Mouse (Mus musculus) kidney, embryonic 15.5 days (tissue): ENCODE data around the gene Alg5. TPM values are rescaled to one million over a fixed set of nuclear protein-coding genes. Genes with fewer than 3 reads are reported as not detected.
"Not testable (repeated sequence)": the region's sequence is repeated elsewhere in the genome, so short reads cannot be mapped to it uniquely, and the experiment has no call there.

Experiments used
- ATAC-seq: fragments of 200-750 bp; cut with Nextera tagmentation; replicated peaks from 2 replicates; pipeline ENCODE4 v1.8.0; 2017; ENCODE audit warnings: moderate TSS enrichment; ENCODE audit not compliant: low FRiP score
- H3K27ac ChIP-seq: fragments of 300-500 bp; sonication (generic); 2 replicates; pipeline ENCODE4 v1.5.1; 2015; ENCODE audit warnings: mild to moderate bottlenecking, inconsistent platforms
- H3K27me3 ChIP-seq: fragments of 300-500 bp; sonication (generic); 2 replicates; pipeline ENCODE4 v1.6.1; 2015; ENCODE audit warnings: inconsistent platforms
- H3K36me3 ChIP-seq: fragments of 300-500 bp; sonication (generic); 2 replicates; pipeline ENCODE4 v1.6.1; 2015; ENCODE audit warnings: inconsistent platforms
- H3K4me1 ChIP-seq: fragments of 300-500 bp; sonication (generic); 2 replicates; pipeline ENCODE4 v1.6.1; 2015; ENCODE audit warnings: inconsistent platforms
- H3K4me2 ChIP-seq: fragments of 300-500 bp; sonication (generic); 2 replicates; pipeline ENCODE4 v1.6.1; 2015; ENCODE audit warnings: moderate library complexity, mild to moderate bottlenecking, inconsistent platforms
- H3K4me3 ChIP-seq: fragments of 300-500 bp; sonication (generic); replicated peaks from 2 replicates; pipeline ENCODE4 v1.5.1; 2015; ENCODE audit warnings: mild to moderate bottlenecking, inconsistent platforms
- H3K9ac ChIP-seq: fragments of 300-500 bp; sonication (generic); 2 replicates; pipeline ENCODE4 v1.6.1; 2015; ENCODE audit warnings: mild to moderate bottlenecking, inconsistent platforms
- H3K9me3 ChIP-seq: fragments of 300-500 bp; sonication (generic); replicated peaks from 2 replicates; pipeline ENCODE4 v1.6.1; 2016; ENCODE audit warnings: inconsistent platforms
- WGBS: fragments of 180-500 bp; shearing (Covaris S2); methylation state at CpG from one replicate; pipeline ENCODE4 v1.1.7; 2015; ENCODE audit warnings: mixed read lengths; 5-methylcytosine and 5-hydroxymethylcytosine counted together
- polyA plus RNA-seq: library from polyadenylated mRNA; unstranded; fragments of >200 nt; fragmentation: Nextera tagmentation; extraction: Ambion mirVana; gene quantifications from 2 replicates; pipeline ENCODE4 v1.2.1, GENCODE M21; 2015

Gene Alg5
- polyA plus RNA-seq, 1 experiment from 2014 or later = 59.7 TPM

DNA sequence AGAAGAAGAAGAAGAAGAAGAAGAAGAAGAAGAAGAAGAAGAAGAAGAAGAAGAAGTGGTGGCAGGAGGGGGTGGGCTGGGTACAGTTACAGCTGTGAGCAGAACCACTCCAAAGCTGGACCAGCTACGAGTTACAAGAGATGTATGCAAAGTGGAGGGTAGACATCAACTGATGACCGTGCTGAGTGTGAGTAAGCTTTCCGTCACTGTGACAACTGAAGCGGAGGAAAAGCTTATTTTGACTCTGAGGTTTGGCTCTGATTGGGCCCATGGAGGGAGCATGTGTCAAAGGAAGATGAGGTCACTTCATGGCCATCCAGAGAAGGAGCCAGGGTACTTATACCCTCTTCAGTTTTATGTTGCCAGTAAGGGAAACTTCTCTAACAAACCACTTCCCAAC, 18.1 kb downstream of the Alg5 start:
- Histone ChIP-seq H3K4me2 (no peak overlapping the region), H3K36me3 (peaks cover 32% of the 10 kb centered on the region), H3K9me3 (no peaks in the 10 kb centered on the region), H3K27ac (no peak overlapping the region), H3K4me3 (no peak overlapping the region), H3K9ac (no peak overlapping the region), H3K27me3 (peaks cover 3% of the 10 kb centered on the region; the same call in 1 of the 2 replicates), H3K4me1 (peaks cover 30% of the 10 kb centered on the region)
- WGBS = 68% methylated on average over 4 of the region's 4 CpGs
- ATAC-seq = no peak

DNA sequence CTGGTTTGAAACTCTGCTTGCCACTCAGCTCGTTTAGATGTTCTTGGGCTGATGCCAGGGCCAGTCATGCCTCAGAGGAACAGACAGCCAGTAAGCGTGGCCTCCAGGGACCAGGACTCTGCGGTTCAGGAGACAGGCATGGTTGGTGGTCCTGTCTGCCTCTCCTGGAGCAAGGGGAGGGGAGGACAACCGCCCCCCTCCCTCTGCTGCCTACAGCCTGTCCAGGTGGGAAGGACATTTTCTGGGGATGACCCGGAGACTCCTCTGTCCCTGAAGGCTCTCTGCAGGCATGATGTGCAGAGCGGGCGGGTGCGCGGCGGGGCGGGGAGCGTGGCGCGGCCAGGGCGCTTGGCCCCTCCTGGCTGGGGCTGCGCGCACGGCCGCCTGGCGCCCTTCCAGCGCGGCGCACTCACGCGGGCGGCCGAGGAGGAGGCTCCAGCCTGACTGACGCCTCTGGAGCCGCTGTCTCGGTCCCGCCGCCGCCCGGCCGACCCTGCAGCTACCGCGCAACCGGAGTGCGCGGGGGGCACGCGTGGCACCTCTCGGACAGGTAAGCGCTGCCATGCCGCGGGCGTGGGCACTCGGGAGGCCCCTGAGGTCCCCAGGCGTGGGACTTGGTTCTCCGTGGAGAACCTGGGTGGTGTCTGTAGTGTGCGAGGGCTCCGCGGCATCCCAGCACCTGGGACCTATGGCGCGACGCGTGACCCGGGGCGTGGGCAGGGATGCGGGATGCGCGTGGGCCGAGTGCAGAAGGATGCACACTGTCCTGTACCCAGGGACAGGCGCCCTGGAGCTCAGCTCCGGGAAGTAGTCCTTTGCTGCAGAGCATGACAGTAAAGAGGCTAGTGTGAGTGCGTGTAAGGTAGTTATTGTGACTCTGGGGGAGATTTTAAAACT, 20.1 kb downstream of the Alg5 start, which contains the start of gene Smad9:
Smad9 (plus strand) TSS at position 438 of the 897 bp plus-strand sequence.
- peak within 1 kb of the TSS; percentile 77 for H3K4me3 ChIP-seq
- H3K36me3 ChIP-seq = peaks cover 12% of the 10 kb centered on the region
- under 1% methylated on average over 65 of the region's 66 CpGs for WGBS
- H3K9ac ChIP-seq = peak within 1 kb of the TSS; percentile 67
- H3K27ac ChIP-seq = peak within 1 kb of the TSS; percentile 91
- no peaks in the 10 kb centered on the region for H3K9me3 ChIP-seq
- peak within 1 kb of the TSS; percentile 100 for H3K4me2 ChIP-seq
- peak; percentile 93 for ATAC-seq
- peaks cover 3% of the 10 kb centered on the region; the same call in 1 of the 2 replicates for H3K27me3 ChIP-seq
- peaks cover 30% of the 10 kb centered on the region for H3K4me1 ChIP-seq

DNA sequence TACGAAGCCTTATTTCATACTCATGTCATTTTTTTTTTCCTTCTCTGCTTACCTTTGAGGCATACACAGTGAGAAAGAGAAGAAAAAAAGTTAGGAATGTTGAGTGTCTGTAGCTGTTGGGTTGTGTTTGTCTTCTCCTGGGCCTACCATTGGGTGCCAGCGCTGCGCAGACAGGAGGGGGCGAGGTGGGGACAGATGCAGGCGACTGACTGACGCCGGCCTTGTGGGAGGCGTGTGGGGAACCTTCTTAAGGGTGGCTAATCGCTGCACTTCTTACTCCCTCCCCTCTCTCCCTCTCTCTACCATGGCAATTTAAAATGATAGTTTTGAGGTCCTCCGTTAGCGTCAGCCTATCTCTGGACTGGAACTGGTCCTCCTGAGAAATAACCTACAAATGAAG, 20.7 kb downstream of the Alg5 start:
- peaks cover 3% of the 10 kb centered on the region; the same call in 1 of the 2 replicates for H3K27me3 ChIP-seq

DNA sequence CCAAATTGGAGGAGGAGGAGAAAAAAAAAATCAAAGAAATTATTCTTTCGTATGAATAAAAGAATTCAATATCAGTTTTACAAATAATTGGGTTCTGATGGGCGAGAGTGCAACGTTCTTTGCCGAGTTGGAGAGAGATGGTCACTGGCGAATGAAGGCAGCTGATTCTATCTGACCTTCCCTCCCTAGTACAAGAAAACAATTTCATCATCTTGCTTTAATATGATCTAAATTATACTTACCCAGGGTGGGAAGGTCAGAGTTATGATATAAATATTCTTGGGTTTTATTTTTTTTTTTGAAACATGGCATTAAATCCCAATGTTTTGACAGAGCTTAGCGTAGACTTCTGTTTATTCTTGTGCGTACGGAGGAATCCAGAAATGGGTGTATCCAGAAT, 22.1 kb downstream of the Alg5 start:
- Histone ChIP-seq H3K4me2 (peak overlapping the region; percentile 100; the same call in 1 of the 2 replicates), H3K27me3 (peaks cover 3% of the 10 kb centered on the region; the same call in 1 of the 2 replicates), H3K4me1 (peaks cover 37% of the 10 kb centered on the region), H3K36me3 (no peaks in the 10 kb centered on the region), H3K27ac (no peak overlapping the region), H3K4me3 (no peak overlapping the region), H3K9me3 (no peaks in the 10 kb centered on the region), H3K9ac (no peak overlapping the region)
- ATAC-seq = no peak
- 70% methylated on average over 8 of the region's 8 CpGs for WGBS

More for the DNA sequence above, 20.7 kb downstream of the Alg5 start:
- Histone ChIP-seq H3K27ac (peak overlapping the region; percentile 91), H3K36me3 (peaks cover 6% of the 10 kb centered on the region), H3K9me3 (no peaks in the 10 kb centered on the region), H3K4me2 (peak overlapping the region; percentile 100), H3K4me1 (peaks cover 35% of the 10 kb centered on the region), H3K9ac (peak overlapping the region; percentile 67), H3K4me3 (peak overlapping the region; percentile 77)
- 0 out of 2 replicates have a peak, but pooled peaks have one; percentile 59 for ATAC-seq
- WGBS = 0% methylated on average over 11 of the region's 11 CpGs

DNA sequence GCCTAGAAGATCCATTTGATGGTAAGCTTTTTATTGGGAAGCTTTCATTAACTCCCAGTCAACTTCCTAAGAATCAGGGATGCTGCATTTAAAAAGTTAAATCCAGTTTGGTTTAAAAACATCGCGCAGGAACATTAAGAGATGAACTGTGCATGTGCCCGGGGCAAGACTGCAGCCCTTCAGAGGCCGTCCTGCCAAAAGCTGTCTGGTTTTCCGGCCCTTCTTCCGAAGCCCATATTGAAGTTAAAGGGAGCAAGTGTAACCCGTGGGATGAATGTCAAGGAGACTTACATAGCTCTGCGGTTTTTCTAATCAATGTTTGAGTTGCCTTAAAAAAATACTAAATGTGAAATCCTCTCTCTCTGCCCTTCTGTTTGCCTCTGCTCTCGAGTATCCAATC, 23.9 kb downstream of the Alg5 start:
- H3K27ac ChIP-seq = no peak overlapping the region
- H3K27me3 ChIP-seq = peaks cover 3% of the 10 kb centered on the region; the same call in 1 of the 2 replicates
- no peak overlapping the region for H3K9ac ChIP-seq
- 71% methylated on average over 9 of the region's 9 CpGs for WGBS
- no peak for ATAC-seq
- no peak overlapping the region for H3K4me2 ChIP-seq
- H3K9me3 ChIP-seq = no peaks in the 10 kb centered on the region
- peaks cover 40% of the 10 kb centered on the region for H3K4me1 ChIP-seq
- no peak overlapping the region for H3K4me3 ChIP-seq
- H3K36me3 ChIP-seq = no peaks in the 10 kb centered on the region

DNA sequence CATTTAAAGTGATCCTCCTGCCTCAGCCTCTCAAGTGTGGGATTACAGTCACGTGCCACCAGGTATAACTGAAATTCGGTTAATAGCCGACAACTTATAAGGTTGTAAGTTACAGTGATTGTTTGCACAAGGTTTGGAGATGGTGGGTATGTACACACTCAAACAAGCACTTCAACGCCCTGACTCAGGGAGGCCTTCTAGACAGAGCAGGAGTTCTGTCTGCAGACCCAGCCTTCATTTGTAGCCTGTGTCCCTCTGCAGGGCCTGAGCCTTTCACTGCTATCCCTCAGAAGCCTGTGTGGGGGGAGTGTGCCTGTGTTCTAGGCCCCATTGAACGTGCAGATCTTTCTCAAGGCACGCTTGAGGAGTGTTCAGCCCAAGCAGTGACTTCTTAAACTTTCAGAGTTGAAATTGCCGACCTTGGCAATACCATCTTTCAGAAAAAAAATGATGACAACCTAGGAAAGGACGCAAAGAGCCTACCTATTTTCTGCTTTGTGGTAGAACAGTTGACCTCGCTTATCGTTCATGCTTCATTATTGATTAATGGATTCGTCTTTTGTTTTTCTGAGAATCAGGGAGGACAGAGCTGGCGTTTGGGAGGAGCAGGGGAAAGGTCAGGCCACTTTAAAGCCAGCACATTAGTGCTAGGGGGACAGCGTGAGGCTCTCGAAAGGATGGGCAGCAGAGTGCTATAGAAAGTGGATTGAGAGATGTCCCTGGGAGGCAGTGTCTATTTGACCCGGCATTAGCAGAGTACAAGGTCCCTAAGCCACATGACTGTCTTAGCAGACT, 25.2 kb downstream of the Alg5 start:
- no peak overlapping the region for H3K4me3 ChIP-seq
- no peaks in the 10 kb centered on the region for H3K36me3 ChIP-seq
- no peaks in the 10 kb centered on the region for H3K27me3 ChIP-seq
- ATAC-seq = no peak
- no peaks in the 10 kb centered on the region for H3K9me3 ChIP-seq
- 56% methylated on average over 15 of the region's 15 CpGs for WGBS
- no peak overlapping the region for H3K9ac ChIP-seq
- H3K4me2 ChIP-seq = no peak overlapping the region
- H3K27ac ChIP-seq = no peak overlapping the region
- peaks cover 30% of the 10 kb centered on the region for H3K4me1 ChIP-seq

DNA sequence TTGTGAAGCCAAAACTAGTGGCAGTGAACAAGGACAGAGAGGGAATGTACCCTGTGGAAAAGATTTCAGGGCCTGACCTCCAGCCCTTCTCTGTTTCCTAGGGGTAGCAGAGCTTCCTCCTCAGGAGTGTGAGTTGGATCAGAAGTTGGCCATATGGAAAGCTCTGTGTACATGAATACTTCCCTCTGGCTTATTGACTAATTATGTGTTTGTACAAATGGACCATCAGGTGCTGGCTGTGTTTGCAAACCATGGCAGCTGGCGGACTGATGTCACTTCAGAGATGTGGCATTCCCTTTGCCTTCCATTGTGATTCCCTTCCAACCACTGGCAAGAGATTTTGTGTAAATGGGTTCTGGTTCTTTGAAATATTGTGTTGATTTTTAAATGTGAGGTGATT, 25.9 kb downstream of the Alg5 start:
- H3K36me3 ChIP-seq = no peaks in the 10 kb centered on the region
- WGBS = 100% methylated on average over 1 of the region's 1 CpGs
- H3K9me3 ChIP-seq = no peaks in the 10 kb centered on the region
- no peak overlapping the region for H3K4me3 ChIP-seq
- H3K4me1 ChIP-seq = peaks cover 23% of the 10 kb centered on the region
- no peaks in the 10 kb centered on the region for H3K27me3 ChIP-seq
- no peak overlapping the region for H3K4me2 ChIP-seq
- no peak overlapping the region for H3K9ac ChIP-seq
- no peak overlapping the region for H3K27ac ChIP-seq
- no peak for ATAC-seq

DNA sequence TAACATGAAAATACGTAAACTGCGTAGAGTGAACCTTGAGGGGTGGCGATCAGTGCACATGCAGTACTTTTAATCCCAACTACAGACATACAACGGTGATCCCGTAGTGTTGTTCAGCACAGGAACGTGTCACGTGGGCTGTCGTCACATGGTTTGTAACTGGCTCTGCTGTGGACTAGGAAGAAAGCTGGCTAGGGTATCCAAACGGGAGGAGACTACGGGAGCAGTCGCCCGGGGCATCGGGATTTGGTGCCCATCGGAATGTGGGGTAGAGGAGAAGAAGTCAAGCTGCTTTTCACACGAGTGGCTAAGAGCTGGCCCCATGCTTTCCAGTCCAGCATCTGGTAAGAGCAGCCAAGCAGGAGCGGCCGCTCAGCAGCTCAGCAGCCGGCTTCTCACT, 29.1 kb downstream of the Alg5 start:
- H3K4me3 ChIP-seq = peak overlapping the region; percentile 13; the same call in 1 of the 2 replicates
- H3K4me2 ChIP-seq = peak overlapping the region; percentile 39
- no peak overlapping the region for H3K9ac ChIP-seq
- ATAC-seq = no peak
- H3K27ac ChIP-seq = no peak overlapping the region
- no peaks in the 10 kb centered on the region for H3K36me3 ChIP-seq
- H3K4me1 ChIP-seq = 0 out of 2 replicates have a peak, but pooled peaks cover 9% of the 10 kb centered on the region
- H3K27me3 ChIP-seq = no peaks in the 10 kb centered on the region
- 70% methylated on average over 18 of the region's 18 CpGs for WGBS
- no peaks in the 10 kb centered on the region for H3K9me3 ChIP-seq

DNA sequence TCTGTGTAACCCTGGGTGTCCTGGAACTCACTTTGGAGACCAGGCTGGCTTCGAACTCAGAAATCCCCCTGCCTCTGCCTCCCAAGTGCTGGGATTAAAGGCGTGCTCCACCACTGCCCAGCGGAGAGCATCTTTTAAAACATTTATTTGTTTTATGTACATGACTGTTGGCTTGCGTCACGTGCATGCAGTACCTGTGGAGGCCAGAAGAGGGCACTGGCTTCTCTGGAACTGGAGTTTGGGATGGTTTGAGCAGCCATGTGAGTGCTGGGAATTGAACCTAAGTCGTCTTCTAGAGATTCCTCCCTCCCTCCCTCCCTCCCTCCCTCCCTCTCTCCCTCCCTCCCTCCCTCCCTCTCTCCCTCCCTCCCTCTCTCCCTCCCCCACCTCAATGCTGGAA, 30.2 kb downstream of the Alg5 start:
- 93% methylated on average over 6 of the region's 6 CpGs for WGBS
- not testable (repeated sequence) for H3K27ac ChIP-seq, ATAC-seq

DNA sequence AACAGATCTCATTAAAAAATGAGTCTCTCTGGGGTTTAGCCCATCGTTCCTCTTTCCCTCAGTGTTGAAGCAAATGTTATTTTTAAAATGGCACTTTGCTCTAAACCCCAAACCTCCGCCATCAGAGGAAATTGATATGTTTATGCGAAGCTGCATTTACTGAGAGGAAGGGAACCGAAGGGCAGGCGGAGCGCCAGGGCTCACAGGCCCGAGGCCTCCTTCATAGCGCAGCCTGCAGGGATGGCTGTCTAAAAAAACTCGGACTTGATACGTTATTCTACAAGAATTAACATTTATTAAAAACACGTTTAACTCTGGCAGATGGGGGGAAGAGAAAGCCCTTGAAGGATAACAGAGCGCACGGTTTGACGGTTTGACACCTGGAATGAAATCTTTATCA, 30.7 kb downstream of the Alg5 start:
- no peak for ATAC-seq
- 78% methylated on average over 14 of the region's 14 CpGs for WGBS
- Histone ChIP-seq H3K9me3 (no peaks in the 10 kb centered on the region), H3K9ac (no peak overlapping the region), H3K4me2 (no peak overlapping the region), H3K4me1 (0 out of 2 replicates have a peak, but pooled peaks cover 5% of the 10 kb centered on the region), H3K36me3 (no peaks in the 10 kb centered on the region), H3K27me3 (no peaks in the 10 kb centered on the region), H3K4me3 (no peak overlapping the region), H3K27ac (no peak overlapping the region)

More for the DNA sequence above, 30.2 kb downstream of the Alg5 start:
- H3K9ac ChIP-seq, H3K9me3 ChIP-seq, H3K36me3 ChIP-seq, H3K4me1 ChIP-seq, H3K4me3 ChIP-seq, H3K27me3 ChIP-seq, H3K4me2 ChIP-seq: not testable (repeated sequence)

DNA sequence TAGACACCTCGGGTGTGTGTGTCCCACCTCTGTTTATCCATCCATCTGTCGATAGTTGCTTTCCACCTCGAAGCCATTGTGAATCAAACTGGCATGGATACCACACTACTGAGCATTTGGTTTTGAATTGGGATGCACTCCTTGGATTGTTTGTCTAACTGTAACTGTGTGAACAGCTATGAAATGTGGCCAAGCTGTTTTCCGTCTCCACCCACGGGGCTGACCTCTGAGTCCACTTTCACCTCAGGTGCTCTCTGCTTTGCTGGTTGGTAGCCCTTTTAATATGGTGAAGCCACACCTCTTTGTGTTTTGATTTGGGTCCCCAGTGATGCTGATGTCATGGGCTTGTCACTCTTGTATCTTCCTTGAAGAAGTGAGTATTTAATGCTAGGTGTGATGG, 31.5 kb downstream of the Alg5 start:
- no peaks in the 10 kb centered on the region for H3K36me3 ChIP-seq
- no peak overlapping the region for H3K27ac ChIP-seq
- no peaks in the 10 kb centered on the region for H3K27me3 ChIP-seq
- no peaks in the 10 kb centered on the region for H3K9me3 ChIP-seq
- no peak overlapping the region for H3K9ac ChIP-seq
- 77% methylated on average over 5 of the region's 5 CpGs for WGBS
- H3K4me3 ChIP-seq = no peak overlapping the region
- no peak overlapping the region for H3K4me2 ChIP-seq
- no peak for ATAC-seq
- 0 out of 2 replicates have a peak, but pooled peaks cover 2% of the 10 kb centered on the region for H3K4me1 ChIP-seq

DNA sequence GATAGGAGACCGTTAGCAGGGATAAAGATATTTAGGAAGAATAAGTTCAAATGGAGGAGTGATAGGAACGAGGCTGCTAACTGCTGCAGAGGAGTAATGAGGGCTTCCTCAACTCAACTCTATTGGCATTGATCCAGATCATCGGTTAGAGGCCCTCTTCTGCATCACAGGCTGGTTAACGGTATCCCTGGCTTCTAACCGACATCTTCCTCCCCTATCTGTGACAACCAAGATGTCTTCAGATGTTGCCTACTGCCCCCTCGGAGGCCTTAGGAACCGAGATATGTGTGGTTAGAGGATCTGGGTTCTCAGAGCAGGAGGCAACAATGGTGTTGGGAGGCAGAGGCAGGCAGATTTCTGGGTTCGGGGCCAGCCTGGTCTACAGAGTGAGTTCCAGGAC, 33.3 kb downstream of the Alg5 start:
- no peak for ATAC-seq
- H3K9me3 ChIP-seq = no peaks in the 10 kb centered on the region
- no peak overlapping the region for H3K4me2 ChIP-seq
- H3K36me3 ChIP-seq = no peaks in the 10 kb centered on the region
- 84% methylated on average over 8 of the region's 8 CpGs for WGBS
- no peak overlapping the region for H3K9ac ChIP-seq
- no peak overlapping the region for H3K27ac ChIP-seq
- no peak overlapping the region for H3K4me3 ChIP-seq
- 0 out of 2 replicates have a peak, but pooled peaks cover 2% of the 10 kb centered on the region for H3K4me1 ChIP-seq
- H3K27me3 ChIP-seq = no peaks in the 10 kb centered on the region
